In the genomic region with DNA sequence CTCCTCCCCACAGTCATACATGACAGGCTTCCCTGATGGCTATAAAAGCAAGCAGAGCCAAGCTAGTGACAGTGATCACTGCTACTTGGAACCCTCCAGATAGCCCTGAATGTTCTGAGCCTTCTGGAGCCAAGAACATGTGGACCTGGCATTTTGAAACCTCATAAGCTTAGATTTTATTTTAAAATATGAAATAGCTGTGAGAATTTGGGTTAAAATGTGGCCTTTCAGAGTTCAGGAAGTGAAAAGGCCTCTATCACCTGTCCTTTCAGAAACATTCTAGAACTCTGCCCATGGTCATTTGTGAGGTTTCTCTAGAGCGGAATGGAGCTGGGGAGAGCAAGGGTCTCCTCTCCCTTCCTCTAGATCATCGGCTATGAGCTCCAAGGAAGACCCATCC, we compare ENCODE assay signal across 28 mouse cellular contexts. TPM values are rescaled to one million over a fixed set of nuclear protein-coding genes. Genes with fewer than 3 reads are reported as not detected.
"Had no signal": no experiment of that assay in that cellular context is flagged by ENCODE, and none has a peak within 500 bp of the region (broad histone marks: within the 10 kb centered on the region; RNA-seq: fewer than 3 reads in every experiment).

TSS of gene Lrrc18 (plus strand) at position 301 of the 400 bp plus-strand sequence.

- H3K36me3 ChIP-seq: embryonic facial prominence, embryonic 10.5 days; embryonic facial prominence, embryonic 12.5 days; embryonic facial prominence, embryonic 13.5 days; embryonic facial prominence, embryonic 15.5 days; forebrain, embryonic 10.5 days; forebrain, embryonic 12.5 days; forebrain, embryonic 15.5 days had no signal

- H3K9me3 ChIP-seq: embryonic facial prominence, embryonic 10.5 days; embryonic facial prominence, embryonic 12.5 days; embryonic facial prominence, embryonic 13.5 days; embryonic facial prominence, embryonic 15.5 days; forebrain, embryonic 10.5 days; forebrain, embryonic 12.5 days; forebrain, embryonic 13.5 days; forebrain, embryonic 15.5 days had no signal

- H3K4me3 ChIP-seq: embryonic facial prominence, embryonic 10.5 days; embryonic facial prominence, embryonic 12.5 days; embryonic facial prominence, embryonic 13.5 days; embryonic facial prominence, embryonic 15.5 days; erythroblast, embryonic 14.5 days; forebrain, embryonic 10.5 days; forebrain, embryonic 12.5 days; forebrain, embryonic 13.5 days; forebrain, embryonic 15.5 days; gastrocnemius, adult 2 months; heart, adult 2 months had no signal

- DNase-seq: cerebellum, adult 2 months; cerebellum, adult 8-10 months; cerebellum, adult 9-10 months; cerebellum, adult 9-11 months; cerebellum, postnatal 10 days; cerebellum, postnatal 14 days; cerebellum, postnatal 25 days; cerebellum, postnatal 36 days; embryo, embryonic 11 days; forebrain, postnatal 0 days; gastrocnemius, adult 2 months; gastrocnemius, postnatal 10 days; gastrocnemius, postnatal 14 days; gastrocnemius, postnatal 25 days; gastrocnemius, postnatal 36 days; heart, adult 11 months; heart, adult 18-20 months; heart, adult 2 months had no signal

- H3K27ac ChIP-seq: embryonic facial prominence, embryonic 10.5 days; embryonic facial prominence, embryonic 12.5 days; embryonic facial prominence, embryonic 13.5 days; embryonic facial prominence, embryonic 15.5 days; forebrain, embryonic 10.5 days; forebrain, embryonic 12.5 days; forebrain, embryonic 13.5 days; forebrain, embryonic 15.5 days; gastrocnemius, adult 2 months; heart, adult 2 months had no signal

- H3K27me3 ChIP-seq: embryonic facial prominence, embryonic 12.5 days; embryonic facial prominence, embryonic 13.5 days; embryonic facial prominence, embryonic 15.5 days; forebrain, embryonic 12.5 days; forebrain, embryonic 13.5 days; forebrain, embryonic 15.5 days had no signal

RNA-seq across cellular contexts. Expression of gene Lrrc18, which starts in this region (rescaled TPM):
- total RNA-seq: gastrocnemius, adult 18-20 months; gastrocnemius, postnatal 14 days; gastrocnemius, postnatal 36 days had no signal
- polyA plus RNA-seq: erythroblast, embryonic 14.5 days had no signal
